Mouse (Mus musculus) forebrain, embryonic 13.5 days (tissue): ENCODE measurements around the gene Tmem265. TPM values are rescaled to one million over a fixed set of nuclear protein-coding genes. Genes with fewer than 3 reads are reported as not detected.

ENCODE experiments used
- ATAC-seq: fragments of 200-750 bp; cut with Nextera tagmentation; 2 replicates; pipeline ENCODE4 v1.8.0; 2017
- H3K27ac ChIP-seq: fragments of 300-500 bp; sonication (generic); 2 replicates; pipeline ENCODE4 v1.5.1; 2015; ENCODE audit warnings: inconsistent platforms, mild to moderate bottlenecking, moderate library complexity
- H3K27me3 ChIP-seq: fragments of 300-500 bp; sonication (generic); 2 replicates; pipeline ENCODE4 v1.6.1; 2015; ENCODE audit warnings: mild to moderate bottlenecking, inconsistent platforms
- H3K36me3 ChIP-seq: fragments of 300-500 bp; sonication (generic); 2 replicates; pipeline ENCODE4 v1.6.1; 2015; ENCODE audit warnings: mild to moderate bottlenecking, inconsistent platforms; ENCODE audit not compliant: poor library complexity, severe bottlenecking
- H3K4me1 ChIP-seq: fragments of 300-500 bp; sonication (generic); 2 replicates; pipeline ENCODE4 v1.6.1; 2015; ENCODE audit warnings: inconsistent platforms
- H3K4me2 ChIP-seq: fragments of 300-500 bp; sonication (generic); 2 replicates; pipeline ENCODE4 v1.6.1; 2015; ENCODE audit warnings: inconsistent platforms, mild to moderate bottlenecking, moderate library complexity
- H3K4me3 ChIP-seq: fragments of 300-500 bp; sonication (generic); 2 replicates; pipeline ENCODE4 v1.5.1; 2015; ENCODE audit warnings: mild to moderate bottlenecking, inconsistent platforms
- H3K9ac ChIP-seq: fragments of 300-500 bp; sonication (generic); 2 replicates; pipeline ENCODE4 v1.6.1; 2015; ENCODE audit warnings: mild to moderate bottlenecking, inconsistent platforms
- H3K9me3 ChIP-seq: fragments of 300-500 bp; sonication (generic); replicated peaks from 2 replicates; pipeline ENCODE4 v1.6.1; 2016; ENCODE audit warnings: inconsistent platforms
- WGBS: fragments of 180-500 bp; shearing (Covaris S2); methylation state at CpG from one replicate; pipeline ENCODE4 v1.1.7; 2015; 5-methylcytosine and 5-hydroxymethylcytosine counted together
- polyA plus RNA-seq: library from polyadenylated mRNA; unstranded; fragments of >200 nt; fragmentation: Nextera tagmentation; extraction: Ambion mirVana; gene quantifications from 2 replicates; pipeline ENCODE4 v1.2.1, GENCODE M21; 2015

Tmem265 gene
- polyA plus RNA-seq, 1 experiment from 2014 or later, result 5.7 TPM

DNA sequence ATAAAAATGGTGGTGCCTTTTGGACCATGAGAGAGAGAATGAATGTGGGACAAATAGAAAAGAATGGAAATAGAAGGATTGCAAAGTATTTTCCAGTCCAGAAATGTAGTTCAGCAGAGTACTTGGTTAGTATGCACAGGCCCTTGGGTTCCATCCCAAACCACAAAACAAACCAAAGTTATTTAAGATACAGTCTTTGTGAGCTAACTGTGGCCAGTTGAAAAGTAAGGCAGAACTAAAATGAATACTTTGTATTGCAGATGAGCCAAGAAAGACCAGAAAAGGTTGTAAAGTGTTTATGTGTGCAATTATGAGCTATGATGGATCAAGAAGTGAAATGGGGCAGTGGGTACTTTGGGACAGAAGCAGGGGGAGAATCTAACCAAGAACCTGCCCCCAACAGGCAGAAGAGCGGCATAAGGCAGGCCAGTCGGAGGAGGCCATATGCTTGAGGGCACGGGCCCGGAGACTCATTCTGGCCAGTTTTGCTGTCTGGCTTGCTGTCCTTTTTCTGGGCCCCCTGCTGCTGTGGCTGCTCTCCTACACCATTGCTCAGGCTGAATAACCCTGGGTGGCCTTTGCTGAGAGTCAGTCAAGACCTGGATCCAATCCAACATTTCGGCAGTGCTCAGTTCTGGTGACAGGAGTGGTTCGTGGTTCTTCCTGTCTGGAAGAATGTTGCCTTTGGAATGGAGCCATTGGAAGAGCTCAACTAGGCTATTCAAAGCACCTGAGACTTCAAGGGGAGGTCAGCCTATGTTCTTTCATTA is 3.4 kb downstream of the Tmem265 start:
- whole genome bisulfite sequencing, result 78% methylated on average over 6 of the region's 6 CpGs
- no peak overlapping the region for H3K4me3 ChIP-seq
- no peak overlapping the region for H3K27ac ChIP-seq
- H3K27me3 ChIP-seq, result no peaks in the 10 kb centered on the region
- ATAC-seq, result no peak
- H3K9ac ChIP-seq, result no peak overlapping the region
- H3K4me1 ChIP-seq, result no peaks in the 10 kb centered on the region
- no peak overlapping the region for H3K4me2 ChIP-seq
- H3K9me3 ChIP-seq, result no peaks in the 10 kb centered on the region
- peaks cover 71% of the 10 kb centered on the region for H3K36me3 ChIP-seq

DNA sequence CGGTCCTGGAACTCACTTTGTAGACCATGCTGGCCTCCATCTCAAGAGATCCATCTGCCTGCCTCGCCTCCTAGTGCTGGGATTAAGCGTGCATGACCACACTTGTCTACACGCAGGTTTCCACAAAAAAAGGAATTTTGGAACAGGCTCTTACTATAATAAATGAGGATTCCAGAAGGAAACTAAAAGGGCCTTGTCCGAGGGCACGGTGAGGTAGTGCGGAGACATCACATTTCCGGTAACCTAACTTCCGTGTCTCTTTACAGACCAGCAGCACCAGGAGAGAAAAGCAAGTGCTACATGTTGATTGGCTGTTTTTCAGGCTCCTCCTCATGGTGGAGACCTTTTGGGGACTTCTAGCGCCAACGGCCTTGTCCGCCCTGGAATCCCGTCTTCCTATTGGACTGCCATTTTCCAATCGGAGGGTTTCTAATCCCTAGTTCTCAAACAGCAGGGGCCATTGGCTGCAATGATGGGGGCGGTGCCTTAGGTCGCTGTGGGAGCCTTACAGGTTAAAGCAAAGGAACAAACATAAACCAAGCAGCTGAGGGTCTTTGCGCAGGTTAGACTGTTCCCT is 11.8 kb downstream of the Tmem265 start, which contains the start of gene Phkg2:
Phkg2 (plus strand) TSS at position 446 of the 577 bp plus-strand sequence.
- Histone ChIP-seq H3K4me3 (peak within 1 kb of the TSS; percentile 84), H3K9ac (peak within 1 kb of the TSS; percentile 91), H3K27me3 (no peaks in the 10 kb centered on the region), H3K4me2 (peak within 1 kb of the TSS; percentile 98), H3K27ac (peak within 1 kb of the TSS; percentile 60), H3K4me1 (peaks cover 27% of the 10 kb centered on the region), H3K9me3 (no peaks in the 10 kb centered on the region), H3K36me3 (peaks cover 24% of the 10 kb centered on the region)
- WGBS, result under 1% methylated on average over 17 of the region's 17 CpGs
- ATAC-seq, result peak; percentile 98

DNA sequence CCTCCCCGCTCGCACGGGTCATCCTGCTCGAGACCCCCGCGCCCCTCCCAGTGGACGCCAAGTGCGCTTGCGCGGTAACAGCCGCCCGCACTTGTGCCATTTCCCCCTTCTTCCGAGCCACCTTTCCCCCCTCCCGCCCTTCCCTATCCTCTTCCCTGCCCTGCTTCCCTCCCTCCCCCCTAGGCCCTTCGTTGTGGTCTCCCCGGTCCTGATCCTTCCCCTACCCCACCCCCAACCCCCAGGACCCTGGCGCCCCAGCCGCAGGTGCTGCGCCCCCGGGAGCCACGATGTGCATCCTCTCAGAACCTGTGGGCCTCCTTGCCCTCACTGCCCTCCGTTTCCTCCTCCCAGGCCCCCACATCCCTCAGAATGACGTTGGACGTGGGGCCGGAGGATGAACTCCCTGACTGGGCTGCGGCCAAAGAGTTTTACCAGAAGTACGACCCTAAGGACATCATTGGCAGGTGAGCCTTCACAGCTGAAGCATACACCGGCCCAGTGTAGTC is 12.4 kb downstream of the Tmem265 start:
- Histone ChIP-seq H3K4me3 (peak overlapping the region; percentile 84), H3K27me3 (no peaks in the 10 kb centered on the region), H3K4me2 (peak overlapping the region; percentile 98), H3K4me1 (peaks cover 27% of the 10 kb centered on the region), H3K9me3 (no peaks in the 10 kb centered on the region), H3K27ac (peak overlapping the region; percentile 54; the same call in 1 of the 2 replicates), H3K9ac (peak overlapping the region; percentile 91), H3K36me3 (peaks cover 28% of the 10 kb centered on the region)
- WGBS, result under 1% methylated on average over 19 of the region's 28 CpGs
- peak; percentile 73; the same call in 1 of the 2 replicates for ATAC-seq

DNA sequence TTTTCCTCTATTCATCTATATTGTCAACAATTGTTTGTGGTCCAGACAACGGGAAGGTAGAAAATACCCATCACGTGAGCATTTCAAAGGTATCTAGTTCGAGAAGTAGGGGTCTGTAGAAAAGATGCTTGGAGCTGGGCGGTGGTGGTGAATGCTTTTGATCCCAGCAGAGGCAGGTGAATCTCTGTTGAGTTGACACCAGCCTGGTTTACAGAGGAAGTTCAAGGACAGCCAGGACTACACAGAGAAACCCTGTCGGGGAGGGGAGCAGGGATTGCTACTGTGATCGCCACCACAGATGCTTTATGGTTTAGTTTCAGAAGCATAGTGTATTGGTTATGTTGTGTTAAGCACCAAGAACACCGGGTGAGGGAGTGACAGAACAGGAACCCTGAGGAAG is 12.9 kb downstream of the Tmem265 start:
- Histone ChIP-seq H3K27ac (no peak overlapping the region), H3K9me3 (no peaks in the 10 kb centered on the region), H3K4me2 (peak overlapping the region; percentile 98), H3K36me3 (peaks cover 28% of the 10 kb centered on the region), H3K9ac (peak overlapping the region; percentile 91), H3K4me3 (peak overlapping the region; percentile 84), H3K4me1 (peaks cover 27% of the 10 kb centered on the region), H3K27me3 (no peaks in the 10 kb centered on the region)
- WGBS, result 21% methylated on average over 7 of the region's 7 CpGs
- no peak for ATAC-seq

DNA sequence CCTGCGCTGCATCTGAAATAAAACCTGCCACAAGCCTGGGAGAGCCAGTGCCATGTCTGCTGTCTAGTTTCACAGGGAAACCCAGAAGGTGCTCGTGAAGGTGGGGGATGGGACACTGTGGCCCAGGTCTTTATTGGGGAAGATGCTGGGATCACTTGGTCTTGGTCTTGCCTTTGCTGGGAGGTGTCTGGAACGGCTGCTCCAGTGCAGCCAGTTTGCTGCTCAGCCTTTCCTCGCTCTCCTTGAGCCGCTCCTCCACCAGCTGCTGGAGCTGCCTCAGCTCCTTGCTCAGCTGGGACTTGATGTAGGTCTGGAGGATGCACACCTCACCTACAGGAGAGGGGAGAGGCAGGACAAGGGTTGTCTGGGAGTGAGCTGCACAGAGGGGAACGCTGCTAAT is 22.1 kb downstream of the Tmem265 start:
- Histone ChIP-seq H3K27me3 (no peaks in the 10 kb centered on the region), H3K4me1 (peaks cover 11% of the 10 kb centered on the region), H3K4me2 (no peak overlapping the region), H3K4me3 (no peak overlapping the region), H3K36me3 (peaks cover 69% of the 10 kb centered on the region), H3K9me3 (no peaks in the 10 kb centered on the region), H3K27ac (no peak overlapping the region), H3K9ac (no peak overlapping the region)
- WGBS, result 91% methylated on average over 6 of the region's 6 CpGs
- ATAC-seq, result no peak

DNA sequence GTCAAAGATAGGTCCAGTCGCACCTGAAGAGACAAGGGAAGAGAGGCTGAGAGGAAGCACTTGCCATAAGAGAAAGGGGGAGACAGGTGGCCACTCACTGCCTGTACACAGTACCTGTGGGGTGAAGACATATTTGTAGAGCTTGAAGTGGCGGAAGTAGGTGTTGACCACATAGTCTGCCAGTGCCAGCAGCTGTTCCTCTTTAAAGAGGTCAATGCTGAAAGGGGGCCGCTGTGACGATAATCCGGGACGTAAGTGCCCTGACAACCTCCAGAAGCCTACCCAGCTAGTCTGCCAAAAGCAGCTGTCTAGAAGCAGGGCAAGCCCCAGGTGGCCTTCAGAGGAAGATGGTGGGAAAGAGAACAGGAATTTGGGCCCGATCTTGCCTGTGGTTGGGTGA is 23.8 kb downstream of the Tmem265 start:
- peaks cover 61% of the 10 kb centered on the region for H3K36me3 ChIP-seq
- H3K4me1 ChIP-seq, result peaks cover 21% of the 10 kb centered on the region
- no peak overlapping the region for H3K9ac ChIP-seq
- no peak overlapping the region for H3K4me2 ChIP-seq
- H3K27me3 ChIP-seq, result no peaks in the 10 kb centered on the region
- H3K4me3 ChIP-seq, result no peak overlapping the region
- WGBS, result 88% methylated on average over 7 of the region's 7 CpGs
- H3K9me3 ChIP-seq, result no peaks in the 10 kb centered on the region
- no peak overlapping the region for H3K27ac ChIP-seq
- no peak for ATAC-seq

DNA sequence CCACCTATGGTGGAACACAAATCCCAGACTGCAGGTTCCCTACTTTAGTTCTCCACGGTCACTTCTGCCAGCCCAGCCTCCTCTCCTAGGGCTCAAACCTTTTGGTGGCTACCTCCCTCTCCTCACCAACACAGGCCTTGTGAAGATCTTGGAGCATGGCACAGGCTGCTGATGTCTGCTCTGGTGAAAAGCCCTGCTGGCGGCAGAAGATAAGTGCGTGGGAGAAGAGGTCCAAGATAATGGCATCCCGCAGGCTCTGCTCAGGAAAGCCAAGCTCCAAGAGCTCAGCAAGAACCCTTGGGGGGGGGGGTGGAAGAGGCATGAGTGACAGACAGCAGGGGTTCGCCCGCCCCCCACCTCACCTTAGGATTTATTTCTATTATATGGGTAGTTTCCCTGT is 25.0 kb downstream of the Tmem265 start:
- H3K4me2 ChIP-seq, result no peak overlapping the region
- no peak overlapping the region for H3K4me3 ChIP-seq
- H3K27me3 ChIP-seq, result no peaks in the 10 kb centered on the region
- ATAC-seq, result no peak
- no peak overlapping the region for H3K9ac ChIP-seq
- no peaks in the 10 kb centered on the region for H3K9me3 ChIP-seq
- peaks cover 21% of the 10 kb centered on the region for H3K4me1 ChIP-seq
- 88% methylated on average over 6 of the region's 6 CpGs for WGBS
- no peak overlapping the region for H3K27ac ChIP-seq
- H3K36me3 ChIP-seq, result peaks cover 63% of the 10 kb centered on the region

DNA sequence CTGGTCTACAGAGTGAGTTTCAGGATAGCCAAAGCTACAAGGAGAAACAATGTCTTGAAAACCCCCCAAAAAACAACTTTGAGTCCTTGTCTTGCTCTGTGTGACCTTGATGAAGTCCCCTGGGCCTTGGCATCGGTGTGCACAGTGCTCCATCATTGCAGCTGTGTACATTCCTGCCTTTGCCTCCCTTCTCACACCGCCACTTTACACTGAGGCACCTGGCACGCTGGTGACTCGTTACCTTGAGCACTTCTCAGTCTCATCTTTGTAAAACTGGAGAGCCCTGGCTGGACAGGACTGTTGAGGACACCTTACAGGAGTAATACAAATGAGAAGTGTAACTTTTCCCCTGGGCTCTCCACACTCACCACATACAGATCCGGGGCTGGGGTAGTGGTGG is 26.0 kb downstream of the Tmem265 start:
- Histone ChIP-seq H3K9ac (peak overlapping the region; percentile 68), H3K4me1 (peaks cover 21% of the 10 kb centered on the region), H3K36me3 (peaks cover 63% of the 10 kb centered on the region), H3K27ac (no peak overlapping the region; the same call in 1 of the 2 replicates), H3K4me2 (peak overlapping the region; percentile 82), H3K27me3 (no peaks in the 10 kb centered on the region), H3K4me3 (peak overlapping the region; percentile 91), H3K9me3 (no peaks in the 10 kb centered on the region)
- WGBS, result 76% methylated on average over 5 of the region's 5 CpGs
- no peak for ATAC-seq

DNA sequence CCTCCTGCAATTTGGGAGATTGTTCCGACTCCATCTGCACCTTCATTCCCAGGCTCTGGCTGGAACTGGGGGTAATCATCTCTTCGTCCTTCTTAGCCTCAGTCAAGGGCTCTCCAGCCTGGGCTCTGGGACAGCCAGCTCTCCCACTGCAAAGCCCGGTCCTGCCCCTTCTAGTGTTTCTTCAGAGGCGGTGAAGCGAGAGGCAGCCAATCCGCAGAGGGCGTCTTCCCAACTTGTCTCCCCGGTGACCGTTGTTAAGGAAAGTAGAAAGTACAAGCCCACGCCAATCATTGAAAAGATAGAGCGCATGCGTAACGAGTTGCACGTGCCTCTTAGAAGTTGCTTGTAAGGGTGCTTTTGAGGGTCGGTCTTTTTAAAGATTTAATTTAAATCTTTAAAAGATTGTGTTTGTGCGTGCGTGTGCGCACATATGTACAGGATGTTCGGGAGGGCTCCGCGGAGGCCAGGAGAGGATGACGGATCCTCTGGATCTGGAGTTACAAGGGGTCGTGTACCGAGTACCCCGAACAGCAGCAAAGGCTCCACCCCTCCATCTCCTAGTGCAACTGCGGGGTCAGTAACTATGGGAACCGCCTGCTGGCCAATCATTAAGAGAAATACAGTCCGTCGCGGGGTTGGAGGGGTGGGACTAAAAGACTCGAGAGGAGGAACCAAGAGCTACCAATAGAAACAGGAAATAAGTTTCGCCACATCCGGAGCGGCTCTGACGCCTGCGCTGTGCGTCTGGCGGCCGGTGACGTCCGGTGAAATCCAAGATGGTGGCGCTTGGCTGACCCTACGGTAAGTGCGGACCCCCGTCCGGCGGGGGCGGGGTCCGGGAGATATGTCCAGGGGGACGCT is 27.1 kb downstream of the Tmem265 start, which contains the start of the genes Ccdc189 and Rnf40:
Ccdc189 (minus strand) TSS at position 585 of the 861 bp plus-strand sequence.
Rnf40 (plus strand) TSS at position 757 of the 861 bp plus-strand sequence.
- peak within 1 kb of the TSS; percentile 81 for H3K27ac ChIP-seq
- peaks cover 21% of the 10 kb centered on the region for H3K4me1 ChIP-seq
- H3K27me3 ChIP-seq, result no peaks in the 10 kb centered on the region
- under 1% methylated on average over 50 of the region's 50 CpGs for WGBS
- peaks cover 63% of the 10 kb centered on the region for H3K36me3 ChIP-seq
- H3K4me2 ChIP-seq, result peak within 1 kb of the TSS; percentile 82
- no peaks in the 10 kb centered on the region for H3K9me3 ChIP-seq
- H3K4me3 ChIP-seq, result peak within 1 kb of the TSS; percentile 91
- H3K9ac ChIP-seq, result peak within 1 kb of the TSS; percentile 86
- peak; percentile 98 for ATAC-seq

DNA sequence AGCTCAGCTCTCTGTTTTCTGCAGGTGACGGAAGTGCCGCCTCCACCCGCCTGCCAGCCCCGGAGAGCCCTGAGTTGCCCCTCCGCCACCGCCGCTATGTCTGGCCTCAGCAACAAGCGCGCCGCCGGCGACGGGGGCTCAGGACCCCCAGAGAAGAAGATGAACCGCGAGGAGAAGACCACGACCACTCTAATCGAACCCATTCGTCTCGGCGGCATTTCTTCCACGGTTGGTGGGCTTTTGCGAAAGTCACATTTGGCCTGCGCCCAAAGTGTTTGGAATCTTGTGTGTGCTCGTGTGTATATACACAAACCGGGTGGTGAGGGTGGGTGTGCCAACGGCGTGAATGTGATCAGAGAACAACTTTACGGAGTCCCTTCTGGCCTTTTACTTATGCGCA is 27.7 kb downstream of the Tmem265 start:
- Histone ChIP-seq H3K9me3 (no peaks in the 10 kb centered on the region), H3K36me3 (peaks cover 63% of the 10 kb centered on the region), H3K4me2 (peak overlapping the region; percentile 82), H3K4me3 (peak overlapping the region; percentile 91), H3K27me3 (no peaks in the 10 kb centered on the region), H3K27ac (peak overlapping the region; percentile 35; the same call in 1 of the 2 replicates), H3K9ac (peak overlapping the region; percentile 86), H3K4me1 (peaks cover 21% of the 10 kb centered on the region)
- 5% methylated on average over 29 of the region's 29 CpGs for WGBS
- ATAC-seq, result no peak

DNA sequence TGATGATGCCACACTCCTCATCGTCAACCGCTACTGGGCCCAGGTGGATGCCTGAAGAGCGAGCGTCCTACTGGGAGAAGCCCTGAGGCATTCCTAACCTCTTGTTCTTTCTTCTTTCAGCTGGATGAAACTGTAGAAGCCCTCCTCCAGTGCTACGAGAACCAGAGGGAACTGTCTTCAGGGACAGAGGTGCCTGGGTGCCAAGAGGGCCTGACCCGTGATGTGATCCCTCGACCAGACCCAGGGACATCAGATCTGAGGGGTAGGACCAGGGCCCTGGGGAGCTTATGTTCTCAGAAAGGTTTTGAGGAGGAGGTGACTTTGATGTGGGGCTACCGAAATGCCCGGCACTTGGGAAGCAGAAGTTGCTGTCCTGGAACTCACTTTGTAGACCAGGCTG is 28.4 kb downstream of the Tmem265 start:
- ATAC-seq, result no peak
- peaks cover 63% of the 10 kb centered on the region for H3K36me3 ChIP-seq
- peak overlapping the region; percentile 86 for H3K9ac ChIP-seq
- no peaks in the 10 kb centered on the region for H3K9me3 ChIP-seq
- no peak overlapping the region for H3K27ac ChIP-seq
- 92% methylated on average over 9 of the region's 9 CpGs for WGBS
- H3K4me1 ChIP-seq, result peaks cover 21% of the 10 kb centered on the region
- H3K4me3 ChIP-seq, result peak overlapping the region; percentile 91
- H3K4me2 ChIP-seq, result peak overlapping the region; percentile 82
- no peaks in the 10 kb centered on the region for H3K27me3 ChIP-seq
